Mouse (Mus musculus): ENCODE measurements at regions not wholly inside any gene's neighbourhood (a gene's known extent, or its start where the extent isn't known, plus 50 kb on each side); places are given as distances from the start of the nearest gene placed in this dataset.

- Histone ChIP-seq H3K4me3 (ENCODE audit: control insufficient read depth in 1 of 2, insufficient read depth in 1 of 2, low read depth in 1 of 2, low read length in 2 of 2) (no peak overlapping the region), H3K9me3 (ENCODE audit: control insufficient read depth, low read length) (no peaks in the 10 kb centered on the region), H3K4me2 (ENCODE audit: low read length) (no peak overlapping the region), H3K27ac (replicated peaks in 1 of 2; ENCODE audit: control insufficient read depth in 1 of 2, insufficient read depth in 1 of 2, low read depth in 2 of 2, low read length in 2 of 2) (no peak overlapping the region), H3K27me3 (ENCODE audit: control insufficient read depth, insufficient read depth, low read length) (no peaks in the 10 kb centered on the region), H3K9ac (ENCODE audit: low read length) (no peak overlapping the region), H3K36me3 (ENCODE audit: control insufficient read depth, insufficient read depth, low read length) (no peaks in the 10 kb centered on the region), H3K4me1 (ENCODE audit: control insufficient read depth in 2 of 2, insufficient read depth in 2 of 2, low read length in 2 of 2) (peaks cover 5 to 21% of the 10 kb centered on the region in 2 experiments)
- no peak for ATAC-seq (ENCODE audit: insufficient number of reproducible peaks, insufficient read depth, low FRiP score, low read depth)
- WGBS, result 64% methylated on average over 8 of the region's 8 CpGs
Observed at GRCm38 (mm10) chr3:151889738-151890137, 52.3 kb upstream of the Ptgfr start.

Data from heart, embryonic 14.5 days (tissue).